Mouse (Mus musculus) forebrain, embryonic 13.5 days (tissue): ENCODE measurements around the gene Kidins220. TPM values are rescaled to one million over a fixed set of nuclear protein-coding genes. Genes with fewer than 3 reads are reported as not detected.

ENCODE experiments used
- ATAC-seq: fragments of 200-750 bp; cut with Nextera tagmentation; 2 replicates; pipeline ENCODE4 v1.8.0; 2017
- H3K27ac ChIP-seq: fragments of 300-500 bp; sonication (generic); 2 replicates; pipeline ENCODE4 v1.5.1; 2015; ENCODE audit warnings: inconsistent platforms, mild to moderate bottlenecking, moderate library complexity
- H3K27me3 ChIP-seq: fragments of 300-500 bp; sonication (generic); 2 replicates; pipeline ENCODE4 v1.6.1; 2015; ENCODE audit warnings: mild to moderate bottlenecking, inconsistent platforms
- H3K36me3 ChIP-seq: fragments of 300-500 bp; sonication (generic); 2 replicates; pipeline ENCODE4 v1.6.1; 2015; ENCODE audit warnings: mild to moderate bottlenecking, inconsistent platforms; ENCODE audit not compliant: poor library complexity, severe bottlenecking
- H3K4me1 ChIP-seq: fragments of 300-500 bp; sonication (generic); 2 replicates; pipeline ENCODE4 v1.6.1; 2015; ENCODE audit warnings: inconsistent platforms
- H3K4me2 ChIP-seq: fragments of 300-500 bp; sonication (generic); 2 replicates; pipeline ENCODE4 v1.6.1; 2015; ENCODE audit warnings: inconsistent platforms, mild to moderate bottlenecking, moderate library complexity
- H3K4me3 ChIP-seq: fragments of 300-500 bp; sonication (generic); 2 replicates; pipeline ENCODE4 v1.5.1; 2015; ENCODE audit warnings: mild to moderate bottlenecking, inconsistent platforms
- H3K9ac ChIP-seq: fragments of 300-500 bp; sonication (generic); 2 replicates; pipeline ENCODE4 v1.6.1; 2015; ENCODE audit warnings: mild to moderate bottlenecking, inconsistent platforms
- H3K9me3 ChIP-seq: fragments of 300-500 bp; sonication (generic); replicated peaks from 2 replicates; pipeline ENCODE4 v1.6.1; 2016; ENCODE audit warnings: inconsistent platforms
- WGBS: fragments of 180-500 bp; shearing (Covaris S2); methylation state at CpG from one replicate; pipeline ENCODE4 v1.1.7; 2015; 5-methylcytosine and 5-hydroxymethylcytosine counted together
- polyA plus RNA-seq: library from polyadenylated mRNA; unstranded; fragments of >200 nt; fragmentation: Nextera tagmentation; extraction: Ambion mirVana; gene quantifications from 2 replicates; pipeline ENCODE4 v1.2.1, GENCODE M21; 2015

Gene Kidins220
- polyA plus RNA-seq, 1 experiment from 2014 or later, result 72.4 TPM

DNA sequence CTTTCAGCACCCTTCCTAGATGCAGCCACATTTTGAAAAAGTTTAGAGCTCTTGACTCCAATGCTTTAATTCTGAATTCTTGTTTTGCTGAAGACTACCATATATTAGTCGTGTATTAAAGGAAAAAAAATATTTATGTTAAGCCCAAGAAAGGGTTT, 122.2 kb downstream of the Kidins220 start, which contains the start of gene Id2:
Gene Id2 (minus strand): TSS at position 89 of the 158 bp plus-strand sequence.
- ATAC-seq, result no peak
- H3K4me2 ChIP-seq, result peak within 1 kb of the TSS; percentile 94
- H3K36me3 ChIP-seq, result no peaks in the 10 kb centered on the region
- peaks cover 3% of the 10 kb centered on the region; the same call in 1 of the 2 replicates for H3K27me3 ChIP-seq
- no peaks in the 10 kb centered on the region for H3K9me3 ChIP-seq
- WGBS, result 3% methylated on average over 1 of the region's 1 CpGs
- H3K4me3 ChIP-seq, result peak within 1 kb of the TSS; percentile 60
- peak within 1 kb of the TSS; percentile 71 for H3K9ac ChIP-seq
- peaks cover 66% of the 10 kb centered on the region for H3K4me1 ChIP-seq
- peak within 1 kb of the TSS; percentile 88 for H3K27ac ChIP-seq

- Histone ChIP-seq H3K4me1 (peaks cover 61% of the 10 kb centered on the region), H3K27me3 (peaks cover 3% of the 10 kb centered on the region; the same call in 1 of the 2 replicates), H3K4me2 (peak overlapping the region; percentile 94), H3K9ac (peak overlapping the region; percentile 71), H3K9me3 (no peaks in the 10 kb centered on the region), H3K27ac (peak overlapping the region; percentile 88), H3K36me3 (no peaks in the 10 kb centered on the region), H3K4me3 (peak overlapping the region; percentile 60)
- ATAC-seq, result peak; percentile 23; the same call in 1 of the 2 replicates
- WGBS, result 2% methylated on average over 28 of the region's 28 CpGs
Measured at GRCm38 (mm10) chr12:25097210-25098160, 122.8 kb downstream of the Kidins220 start.

GRCm38 (mm10) chr12:25098161-25098550, 123.4 kb downstream of the Kidins220 start:
- no peak for ATAC-seq
- under 1% methylated on average over 10 of the region's 10 CpGs for WGBS
- H3K4me1 ChIP-seq, result peaks cover 54% of the 10 kb centered on the region

GRCm38 (mm10) chr12:25098561-25099312, 124.0 kb downstream of the Kidins220 start:
- WGBS, result under 1% methylated on average over 61 of the region's 61 CpGs

More at GRCm38 (mm10) chr12:25098161-25098550, 123.4 kb downstream of the Kidins220 start:
- Histone ChIP-seq H3K27me3 (peaks cover 3% of the 10 kb centered on the region; the same call in 1 of the 2 replicates), H3K36me3 (no peaks in the 10 kb centered on the region), H3K27ac (peak overlapping the region; percentile 88), H3K4me2 (peak overlapping the region; percentile 94), H3K9ac (peak overlapping the region; percentile 71), H3K9me3 (no peaks in the 10 kb centered on the region), H3K4me3 (peak overlapping the region; percentile 60)

GRCm38 (mm10) chr12:25099313-25099562, 124.5 kb downstream of the Kidins220 start:
- H3K4me2 ChIP-seq, result peak overlapping the region; percentile 94
- H3K27ac ChIP-seq, result peak overlapping the region; percentile 88
- no peaks in the 10 kb centered on the region for H3K36me3 ChIP-seq
- H3K9ac ChIP-seq, result peak overlapping the region; percentile 71
- H3K27me3 ChIP-seq, result no peaks in the 10 kb centered on the region
- 2% methylated on average over 9 of the region's 9 CpGs for WGBS
- H3K9me3 ChIP-seq, result no peaks in the 10 kb centered on the region
- no peak for ATAC-seq
- H3K4me1 ChIP-seq, result peaks cover 48% of the 10 kb centered on the region
- peak overlapping the region; percentile 60 for H3K4me3 ChIP-seq

More at GRCm38 (mm10) chr12:25098561-25099312, 124.0 kb downstream of the Kidins220 start:
- Histone ChIP-seq H3K4me1 (peaks cover 50% of the 10 kb centered on the region), H3K27ac (peak overlapping the region; percentile 88), H3K4me3 (peak overlapping the region; percentile 60), H3K4me2 (peak overlapping the region; percentile 94), H3K36me3 (no peaks in the 10 kb centered on the region), H3K9me3 (no peaks in the 10 kb centered on the region), H3K9ac (peak overlapping the region; percentile 71), H3K27me3 (no peaks in the 10 kb centered on the region)
- peak; percentile 79 for ATAC-seq

- peaks cover 45% of the 10 kb centered on the region for H3K4me1 ChIP-seq
- H3K27ac ChIP-seq, result peak overlapping the region; percentile 88
- no peaks in the 10 kb centered on the region for H3K36me3 ChIP-seq
- no peak for ATAC-seq
- H3K4me2 ChIP-seq, result peak overlapping the region; percentile 94
- H3K9me3 ChIP-seq, result no peaks in the 10 kb centered on the region
- H3K27me3 ChIP-seq, result no peaks in the 10 kb centered on the region
- WGBS, result under 1% methylated on average over 38 of the region's 38 CpGs
- H3K9ac ChIP-seq, result peak overlapping the region; percentile 71
- peak overlapping the region; percentile 60 for H3K4me3 ChIP-seq
Measured at GRCm38 (mm10) chr12:25099563-25100408, 125.1 kb downstream of the Kidins220 start.

- H3K4me2 ChIP-seq, result peak overlapping the region; percentile 94
- no peaks in the 10 kb centered on the region for H3K27me3 ChIP-seq
- H3K9ac ChIP-seq, result peak overlapping the region; percentile 71
- WGBS, result under 1% methylated on average over 48 of the region's 59 CpGs
- H3K36me3 ChIP-seq, result no peaks in the 10 kb centered on the region
- peaks cover 45% of the 10 kb centered on the region for H3K4me1 ChIP-seq
- peak overlapping the region; percentile 60 for H3K4me3 ChIP-seq
- peak overlapping the region; percentile 88 for H3K27ac ChIP-seq
- no peaks in the 10 kb centered on the region for H3K9me3 ChIP-seq
- no peak for ATAC-seq
Measured at GRCm38 (mm10) chr12:25100411-25101217, 125.9 kb downstream of the Kidins220 start.

GRCm38 (mm10) chr12:25101389-25101788, 126.7 kb downstream of the Kidins220 start:
- H3K4me2 ChIP-seq, result peak overlapping the region; percentile 94
- 25% methylated on average over 5 of the region's 5 CpGs for WGBS
- 0 out of 2 replicates have a peak overlapping the region, but pooled peaks have one; percentile 60 for H3K4me3 ChIP-seq
- H3K4me1 ChIP-seq, result peaks cover 43% of the 10 kb centered on the region
- ATAC-seq, result no peak
- no peak overlapping the region for H3K27ac ChIP-seq
- no peaks in the 10 kb centered on the region for H3K36me3 ChIP-seq
- H3K9ac ChIP-seq, result no peak overlapping the region
- H3K27me3 ChIP-seq, result no peaks in the 10 kb centered on the region
- no peaks in the 10 kb centered on the region for H3K9me3 ChIP-seq

DNA sequence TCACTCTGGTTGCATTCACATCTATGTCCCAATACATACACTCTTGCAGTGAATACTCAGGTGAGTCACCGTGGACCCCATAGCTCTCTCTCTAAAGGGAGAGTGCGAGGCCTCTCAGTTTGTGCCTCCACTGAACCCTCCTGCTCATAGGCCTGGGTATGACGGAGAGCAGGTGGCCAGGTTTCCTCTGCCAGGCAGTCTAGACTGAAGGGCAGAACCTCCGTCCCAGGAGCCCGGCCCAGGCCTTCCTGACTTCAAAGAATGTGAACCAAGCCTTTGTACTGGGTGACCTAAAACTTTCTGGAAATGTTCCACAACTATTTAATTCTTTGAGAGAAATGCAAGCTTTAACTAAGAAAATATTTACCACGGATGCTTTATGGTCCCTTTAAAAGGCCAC, 129.2 kb downstream of the Kidins220 start:
- Histone ChIP-seq H3K36me3 (no peaks in the 10 kb centered on the region), H3K27me3 (no peaks in the 10 kb centered on the region), H3K9me3 (no peaks in the 10 kb centered on the region), H3K4me2 (no peak overlapping the region), H3K9ac (no peak overlapping the region), H3K4me3 (no peak overlapping the region), H3K4me1 (peaks cover 26% of the 10 kb centered on the region), H3K27ac (no peak overlapping the region)
- 81% methylated on average over 6 of the region's 6 CpGs for WGBS
- ATAC-seq, result no peak

GRCm38 (mm10) chr12:25104541-25104940, 129.8 kb downstream of the Kidins220 start:
- Histone ChIP-seq H3K27ac (no peak overlapping the region), H3K4me1 (peaks cover 20% of the 10 kb centered on the region), H3K9ac (no peak overlapping the region), H3K27me3 (no peaks in the 10 kb centered on the region), H3K36me3 (no peaks in the 10 kb centered on the region), H3K4me2 (no peak overlapping the region), H3K9me3 (no peaks in the 10 kb centered on the region), H3K4me3 (no peak overlapping the region)
- no peak for ATAC-seq

GRCm38 (mm10) chr12:25108865-25109264, 134.1 kb downstream of the Kidins220 start:
- H3K4me1 ChIP-seq, result peaks cover 5% of the 10 kb centered on the region; the same call in 1 of the 2 replicates
- WGBS, result 90% methylated on average over 2 of the region's 2 CpGs
- H3K27ac ChIP-seq, result no peak overlapping the region
- H3K4me3 ChIP-seq, result no peak overlapping the region
- no peaks in the 10 kb centered on the region; the same call in 1 of the 2 replicates for H3K9me3 ChIP-seq
- ATAC-seq, result no peak
- no peaks in the 10 kb centered on the region for H3K36me3 ChIP-seq
- H3K9ac ChIP-seq, result no peak overlapping the region
- H3K4me2 ChIP-seq, result no peak overlapping the region
- H3K27me3 ChIP-seq, result no peaks in the 10 kb centered on the region
